21 mouse cellular contexts compared by ENCODE assay signal in genomic region chr6:5911295-5911694, GRCm38 (mm10).
A peak's percentile ranks its signal among the peaks of the same experiment; 100 is the strongest.
DNase-seq lines count a peak whose midpoint lies in the region; ATAC-seq lines count a peak whose summit lies in the region.
"Had no signal": no experiment of that assay in that cellular context is flagged by ENCODE, and none has a peak within 500 bp of the region (broad histone marks: within the 10 kb centered on the region; RNA-seq: fewer than 3 reads in every experiment).

No protein-coding gene starts in this region.

- no peak for ATAC-seq in monocyte, adult 5-6 weeks (replicated peaks; ENCODE audit: insufficient number of reproducible peaks, low FRiP score, low TSS enrichment, poor library complexity, severe bottlenecking)
- ATAC-seq: forebrain, embryonic 13.5 days; Patski had no signal

- intact Hi-C loops in left cerebral cortex, postnatal 36 days (cut with DNase I), result no loop called here

- peak; percentile 36 to 48 for DNase-seq in right cerebral cortex, adult 2 months (ENCODE audit: low spot score in 2 of 2)
- DNase-seq in right cerebral cortex, postnatal 14 days, result no peak
- DNase-seq in fibroblast of lung, adult 2 months (ENCODE audit: low read depth), result peak; percentile 20
- DNase-seq in left cerebral cortex, postnatal 36 days (ENCODE audit: low spot score in 2 of 2), result peak; percentile 19 to 32
- DNase-seq in adipocyte (ENCODE audit: low spot score), result no peak
- no peak for DNase-seq in cerebellum, adult 9-11 months
- DNase-seq: adrenal gland, adult 8-10 months; cerebellum, adult 18-20 months; cerebellum, postnatal 25 days; gastrocnemius, adult 2 months; heart, postnatal 36 days; kidney, adult 11 months; kidney, postnatal 4 days; liver, embryonic 13.5 days; lung, adult 2 months; lung, postnatal 14 days; retina, postnatal 1 day; thymus, postnatal 25 days had no signal

Comparison
In these comparisons a context has a peak if more than half of its experiments do, and no peak if none do; other contexts are left out.
1. DNase-seq: peak in right cerebral cortex, adult 2 months (2 of 2), fibroblast of lung, adult 2 months (single experiment) and left cerebral cortex, postnatal 36 days (2 of 2); none in right cerebral cortex, postnatal 14 days (single experiment), adipocyte (single experiment) and cerebellum, adult 9-11 months (single experiment).